21 mouse cellular contexts compared by ENCODE assay signal in the genomic region with DNA sequence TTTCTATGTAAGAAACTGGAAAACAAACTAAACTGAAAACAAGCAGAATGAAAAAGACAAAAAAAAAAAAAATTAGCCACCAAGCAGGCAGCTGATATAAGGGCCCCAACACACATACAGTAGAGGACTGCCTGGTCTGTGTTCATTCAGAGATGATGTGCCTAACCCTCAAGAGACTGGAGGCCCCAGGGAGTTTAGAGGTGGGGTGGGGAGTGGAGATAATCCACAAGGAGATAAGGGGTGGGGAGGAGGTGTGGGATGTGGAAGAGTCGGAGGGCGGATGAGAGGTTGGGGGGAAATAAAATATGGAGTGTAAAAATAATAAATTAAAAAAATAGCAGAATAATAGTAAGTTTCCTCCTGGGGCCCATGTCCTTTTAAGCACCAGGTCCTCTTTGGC. TPM values are rescaled to one million over a fixed set of nuclear protein-coding genes. Genes with fewer than 3 reads are reported as not detected.
A peak's percentile ranks its signal among the peaks of the same experiment; 100 is the strongest.
DNase-seq lines count a peak whose midpoint lies in the region; ATAC-seq and TF ChIP-seq lines count a peak whose summit lies in the region.
"Had no signal": no experiment of that assay in that cellular context is flagged by ENCODE, and none has a peak within 500 bp of the region (broad histone marks: within the 10 kb centered on the region; RNA-seq: fewer than 3 reads in every experiment).

No protein-coding gene starts in this region.

- no peak overlapping the region for H3K9ac ChIP-seq in liver, embryonic 13.5 days
- H3K9ac ChIP-seq in liver, embryonic 16.5 days (ENCODE audit: low read depth, low read length), result no peak overlapping the region
- H3K9ac ChIP-seq: forebrain, embryonic 13.5 days; forebrain, postnatal 0 days; hindbrain, embryonic 12.5 days; hindbrain, embryonic 15.5 days had no signal

- H3K36me3 ChIP-seq in liver, embryonic 13.5 days, result no peaks in the 10 kb centered on the region
- H3K36me3 ChIP-seq in liver, embryonic 16.5 days (ENCODE audit: control insufficient read depth, insufficient read depth), result no peaks in the 10 kb centered on the region
- H3K36me3 ChIP-seq: forebrain, embryonic 10.5 days; hindbrain, embryonic 12.5 days; hindbrain, embryonic 15.5 days had no signal

- H3K4me3 ChIP-seq in liver, embryonic 13.5 days (replicated peaks), result no peak overlapping the region
- H3K4me3 ChIP-seq in liver, embryonic 16.5 days (ENCODE audit: low read depth, low read length), result no peak overlapping the region
- no peak overlapping the region for H3K4me3 ChIP-seq in lung, adult 2 months (replicated peaks; ENCODE audit: extremely low read depth, low read depth, low read length)
- H3K4me3 ChIP-seq: forebrain, embryonic 10.5 days; forebrain, embryonic 13.5 days; gastrocnemius, adult 2 months; hindbrain, embryonic 12.5 days; hindbrain, embryonic 15.5 days had no signal

- 6% methylated on average over 2 of the region's 2 CpGs for WGBS in liver, embryonic 13.5 days (ENCODE audit: insufficient replicate concordance)
- WGBS in liver, embryonic 16.5 days (ENCODE audit: insufficient replicate concordance), result 27% methylated on average over 2 of the region's 2 CpGs
- WGBS in lung, adult 2 months, result 65% methylated on average over 2 of the region's 2 CpGs

- peak; percentile 13 for DNase-seq in c-Kit-negative CD71-positive TER-119-positive erythroid progenitor cells, embryonic 14.5 days (ENCODE audit: low read depth, low spot score)
- peak; percentile 25 for DNase-seq in c-Kit-positive CD71-positive TER-119-positive erythroid progenitor cells, embryonic 14.5 days (ENCODE audit: low spot score)
- peak; percentile 45 for DNase-seq in liver, embryonic 13.5 days
- no peak for DNase-seq in lung, adult 2 months
- DNase-seq in testis, postnatal 14 days (ENCODE audit: low spot score), result no peak
- DNase-seq: adrenal gland, adult 2 months; adrenal gland, postnatal 14 days; cerebellum, adult 11-12 months; cerebellum, adult 8-10 months; cerebellum, postnatal 14 days; forebrain, postnatal 0 days; gastrocnemius, adult 2 months; gastrocnemius, postnatal 14 days; heart, adult 11 months had no signal

- no peak for TF ChIP-seq POLR2A in lung, adult 2 months (IDR thresholded peaks at IDR 0.05; ENCODE audit: borderline replicate concordance, extremely low read depth, low read depth, low read length)

- H3K9me3 ChIP-seq in liver, embryonic 13.5 days (replicated peaks), result no peaks in the 10 kb centered on the region
- H3K9me3 ChIP-seq in liver, embryonic 16.5 days (replicated peaks; ENCODE audit: control insufficient read depth, low read length), result no peaks in the 10 kb centered on the region
- H3K9me3 ChIP-seq: forebrain, embryonic 10.5 days; forebrain, embryonic 13.5 days; hindbrain, embryonic 12.5 days; hindbrain, embryonic 15.5 days had no signal

- peak; percentile 99 for ATAC-seq in liver, embryonic 13.5 days (ENCODE audit: low read depth)
- ATAC-seq in liver, embryonic 16.5 days (ENCODE audit: low read depth), result peak; percentile 92
- ATAC-seq: CD4-positive, CD25-positive, alpha-beta regulatory T cell, adult 4 months; forebrain, embryonic 13.5 days; forebrain, postnatal 0 days had no signal

- TF ChIP-seq CTCF in lung, adult 2 months (IDR thresholded peaks at IDR 0.05; ENCODE audit: insufficient read depth, low read length), result no peak

- H3K4me2 ChIP-seq in liver, embryonic 13.5 days, result 0 out of 2 replicates have a peak overlapping the region, but pooled peaks have one; percentile 14
- 0 out of 2 replicates have a peak overlapping the region, but pooled peaks have one; percentile 7 for H3K4me2 ChIP-seq in liver, embryonic 16.5 days (ENCODE audit: low read depth, low read length)
- H3K4me2 ChIP-seq: forebrain, embryonic 13.5 days; heart, embryonic 11.5 days; hindbrain, embryonic 12.5 days; hindbrain, embryonic 15.5 days had no signal

- H3K4me1 ChIP-seq in liver, embryonic 13.5 days (replicated peaks), result peaks cover 20% of the 10 kb centered on the region
- H3K4me1 ChIP-seq in liver, embryonic 16.5 days (ENCODE audit: control insufficient read depth, low read depth, low read length), result peaks cover 9% of the 10 kb centered on the region
- no peaks in the 10 kb centered on the region for H3K4me1 ChIP-seq in lung, adult 2 months (ENCODE audit: control insufficient read depth, insufficient read depth, low read length)
- H3K4me1 ChIP-seq: forebrain, embryonic 10.5 days; forebrain, embryonic 13.5 days; hindbrain, embryonic 12.5 days; hindbrain, embryonic 15.5 days had no signal

- H3K27me3 ChIP-seq in liver, embryonic 13.5 days, result no peaks in the 10 kb centered on the region
- H3K27me3 ChIP-seq in liver, embryonic 16.5 days (ENCODE audit: control insufficient read depth, insufficient read depth, low read depth, low read length), result no peaks in the 10 kb centered on the region
- H3K27me3 ChIP-seq: forebrain, embryonic 13.5 days; hindbrain, embryonic 12.5 days; hindbrain, embryonic 15.5 days had no signal

- H3K27ac ChIP-seq in liver, embryonic 13.5 days, result peak overlapping the region; percentile 75; the same call in 1 of the 2 replicates
- no peak overlapping the region for H3K27ac ChIP-seq in liver, embryonic 16.5 days (ENCODE audit: low read length)
- H3K27ac ChIP-seq: forebrain, embryonic 10.5 days; forebrain, embryonic 13.5 days; gastrocnemius, adult 2 months; hindbrain, embryonic 12.5 days; hindbrain, embryonic 15.5 days had no signal

RNA-seq across cellular contexts. Expression of gene Agbl3, which starts 25.4 kb away (rescaled TPM):
- 3.7 and 4.0 TPM in 2 replicates for polyA plus RNA-seq in liver, embryonic 13.5 days (2015; fragmentation: Nextera tagmentation; extraction: Ambion mirVana)
- polyA plus RNA-seq in liver, embryonic 16.5 days (2015; fragmentation: Nextera tagmentation; extraction: Ambion mirVana), result 2.6 and 2.9 TPM in 2 replicates
- 3.8 and 5.1 TPM in 2 replicates for polyA plus RNA-seq in lung, adult 2 months (2012; rRNA removed)

RNA-seq across cellular contexts. Expression of gene Tmem140, which starts 57.4 kb away (rescaled TPM):
- 2.4 and 2.7 TPM in 2 replicates for polyA plus RNA-seq in liver, embryonic 13.5 days (2015; fragmentation: Nextera tagmentation; extraction: Ambion mirVana)
- polyA plus RNA-seq in liver, embryonic 16.5 days (2015; fragmentation: Nextera tagmentation; extraction: Ambion mirVana), result 8.8 and 10.0 TPM in 2 replicates
- 71.8 and 74.8 TPM in 2 replicates for polyA plus RNA-seq in lung, adult 2 months (2012; rRNA removed)

Comparison
In these comparisons a context has a peak if more than half of its experiments do, and no peak if none do; other contexts are left out.
1. DNase-seq: peak in c-Kit-negative CD71-positive TER-119-positive erythroid progenitor cells, embryonic 14.5 days (single experiment), c-Kit-positive CD71-positive TER-119-positive erythroid progenitor cells, embryonic 14.5 days (single experiment) and liver, embryonic 13.5 days (single experiment); none in lung, adult 2 months (single experiment) and testis, postnatal 14 days (single experiment).